Mouse (Mus musculus) left cerebral cortex, postnatal 25 days (tissue): Measurements from ENCODE around the gene Bfsp1. TPM values are rescaled to one million over a fixed set of nuclear protein-coding genes. Genes with fewer than 3 reads are reported as not detected.

Source experiments
- DNase-seq, 2 experiments: peaks; one replicate each; pipeline ENCODE4 v3.0.0; 2022; ENCODE audit warnings: low spot score in 2 of 2, mixed read lengths in 1 of 2
- intact Hi-C: fragments of 180-260 bp; cut with DNase I; formaldehyde crosslinking; loops from one replicate; pipeline ENCODE4 v1.15.1; 2025
- total RNA-seq, 2 experiments: library from RNA; stranded (reverse); gene quantifications; 2 replicates each; pipeline ENCODE4 v1.2.3; 2021

Gene Bfsp1
- total RNA-seq, result under 1 TPM; 0.69 to 0.87 TPM

- DNase-seq, result peak in 1 of 2 experiments; percentile 15
- intact Hi-C loops, result loop anchor here (10.0 kb wide), 1 partner anchor 422 kb away; no protein-coding TSS in a partner anchor
These were observed at the start of gene Bfsp1 for GRCm38 (mm10) chr2:143862484-143863231. Gene Bfsp1, minus strand, starts transcription at chr2:143863173.

- no peak for DNase-seq
- intact Hi-C loops, result no loop called here
These were observed 49.2 kb upstream of the Bfsp1 start for GRCm38 (mm10) chr2:143912199-143912598.

GRCm38 (mm10) chr2:143909230-143909629 lies 46.3 kb upstream of the Bfsp1 start:
- no peak for DNase-seq
- intact Hi-C loops, result no loop called here

- no peak for DNase-seq
- intact Hi-C loops, result no loop called here
These were observed 41.9 kb upstream of the Bfsp1 start for GRCm38 (mm10) chr2:143904896-143905295.

- DNase-seq, result no peak
- intact Hi-C loops, result no loop called here
These were observed 40.5 kb upstream of the Bfsp1 start for GRCm38 (mm10) chr2:143903376-143904045.

- intact Hi-C loops, result no loop called here
- DNase-seq, result no peak
These were observed 37.9 kb upstream of the Bfsp1 start for GRCm38 (mm10) chr2:143900821-143901351.

GRCm38 (mm10) chr2:143899470-143900220 lies 36.7 kb upstream of the Bfsp1 start:
- DNase-seq, result no peak
- intact Hi-C loops, result no loop called here

- DNase-seq, result no peak
- intact Hi-C loops, result no loop called here
These were observed 28.5 kb upstream of the Bfsp1 start for GRCm38 (mm10) chr2:143891302-143892048.

GRCm38 (mm10) chr2:143889860-143890433 lies 27.0 kb upstream of the Bfsp1 start:
- no peak for DNase-seq
- intact Hi-C loops, result no loop called here

GRCm38 (mm10) chr2:143889131-143889859 lies 26.3 kb upstream of the Bfsp1 start:
- intact Hi-C loops, result no loop called here
- no peak for DNase-seq

GRCm38 (mm10) chr2:143882606-143883288 lies 19.8 kb upstream of the Bfsp1 start:
- intact Hi-C loops, result no loop called here
- DNase-seq, result no peak

- intact Hi-C loops, result no loop called here
- peak; percentile 51 to 81 for DNase-seq
These were observed 19.0 kb upstream of the Bfsp1 start for GRCm38 (mm10) chr2:143882002-143882401.

- intact Hi-C loops, result no loop called here
- no peak for DNase-seq
These were observed 16.3 kb upstream of the Bfsp1 start for GRCm38 (mm10) chr2:143879311-143879710.

GRCm38 (mm10) chr2:143876929-143877632 lies 14.1 kb upstream of the Bfsp1 start:
- DNase-seq, result no peak
- intact Hi-C loops, result no loop called here

GRCm38 (mm10) chr2:143876026-143876425 lies 13.1 kb upstream of the Bfsp1 start:
- intact Hi-C loops, result no loop called here
- no peak for DNase-seq

- DNase-seq, result no peak
- intact Hi-C loops, result no loop called here
These were observed 8.1 kb upstream of the Bfsp1 start for GRCm38 (mm10) chr2:143870936-143871688.

GRCm38 (mm10) chr2:143867326-143867725 lies 4.4 kb upstream of the Bfsp1 start:
- intact Hi-C loops, result loop anchor here (2.0 to 10.0 kb wide), 3 partner anchors 115 to 417 kb away; no protein-coding TSS in a partner anchor
- peak; percentile 86 to 88 for DNase-seq
